Mouse (Mus musculus) brain, embryonic 14.5 days (tissue): ENCODE measurements at regions not wholly inside any gene's neighbourhood (a gene's known extent, or its start where the extent isn't known, plus 50 kb on each side); places are given as distances from the start of the nearest gene placed in this dataset.
A peak's percentile ranks its signal among the peaks of the same experiment; 100 is the strongest.

Experiments
- DNase-seq: peaks from one replicate; pipeline ENCODE4 v3.0.0-alpha.2; 2011; ENCODE audit warnings: low read depth
- CTCF ChIP-seq: fragments of 200-500 bp; IDR thresholded peaks from 2 replicates; pipeline ENCODE4 v1.5.1; 2012; ENCODE audit warnings: inconsistent platforms, mild to moderate bottlenecking, moderate library complexity, borderline replicate concordance; ENCODE audit not compliant: insufficient read depth, insufficient read length; ENCODE audit errors: extremely low read depth
- POLR2A ChIP-seq: fragments of 200-500 bp; IDR thresholded peaks from 2 replicates; pipeline ENCODE4 v1.6.1; 2012; ENCODE audit warnings: mild to moderate bottlenecking, inconsistent platforms, borderline replicate concordance; ENCODE audit not compliant: poor library complexity, insufficient read depth, insufficient read length, severe bottlenecking; ENCODE audit errors: extremely low read depth

DNA sequence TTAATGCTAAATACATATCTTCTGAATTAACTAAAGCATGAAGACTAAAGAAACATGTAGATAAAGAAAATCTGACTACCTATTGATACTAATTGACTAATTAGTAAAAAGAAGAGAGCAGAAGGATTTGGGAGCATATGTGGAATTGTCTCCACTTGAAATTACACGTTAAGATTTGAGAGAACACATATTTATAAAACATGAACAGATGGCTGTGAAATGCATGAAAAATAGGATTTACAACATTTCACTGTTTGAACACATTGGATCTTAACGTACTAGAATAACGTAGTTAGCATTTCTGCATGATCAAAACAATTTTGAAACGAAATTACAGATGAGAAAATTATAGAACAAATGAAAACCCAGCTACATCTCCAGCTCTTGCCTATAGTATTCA is 780.5 kb upstream of the Nova1 start:
- TF ChIP-seq CTCF: no peak
- no peak for TF ChIP-seq POLR2A
- DNase-seq: peak; percentile 61
